Mouse (Mus musculus): ENCODE data around the gene Gm20458. TPM values are rescaled to one million over a fixed set of nuclear protein-coding genes. Genes with fewer than 3 reads are reported as not detected.

Gm20458 gene
- polyA plus RNA-seq, 1 experiment from 2014 or later = 13.5 TPM

- Histone ChIP-seq H3K9ac (no peak overlapping the region), H3K4me2 (no peak overlapping the region), H3K27me3 (no peaks in the 10 kb centered on the region), H3K9me3 (replicated peaks) (peaks cover 3% of the 10 kb centered on the region; the same call in 1 of the 2 replicates), H3K4me1 (replicated peaks) (no peaks in the 10 kb centered on the region), H3K27ac (no peak overlapping the region), H3K36me3 (peaks cover 63% of the 10 kb centered on the region), H3K4me3 (no peak overlapping the region)
- 93% methylated on average over 3 of the region's 3 CpGs for WGBS
- ATAC-seq (replicated peaks; ENCODE audit: insufficient number of reproducible peaks, insufficient read depth, low FRiP score, low read depth) = no peak
Observed at GRCm38 (mm10) chr2:164504919-164505318, 44.2 kb downstream of the Gm20458 start.

DNA sequence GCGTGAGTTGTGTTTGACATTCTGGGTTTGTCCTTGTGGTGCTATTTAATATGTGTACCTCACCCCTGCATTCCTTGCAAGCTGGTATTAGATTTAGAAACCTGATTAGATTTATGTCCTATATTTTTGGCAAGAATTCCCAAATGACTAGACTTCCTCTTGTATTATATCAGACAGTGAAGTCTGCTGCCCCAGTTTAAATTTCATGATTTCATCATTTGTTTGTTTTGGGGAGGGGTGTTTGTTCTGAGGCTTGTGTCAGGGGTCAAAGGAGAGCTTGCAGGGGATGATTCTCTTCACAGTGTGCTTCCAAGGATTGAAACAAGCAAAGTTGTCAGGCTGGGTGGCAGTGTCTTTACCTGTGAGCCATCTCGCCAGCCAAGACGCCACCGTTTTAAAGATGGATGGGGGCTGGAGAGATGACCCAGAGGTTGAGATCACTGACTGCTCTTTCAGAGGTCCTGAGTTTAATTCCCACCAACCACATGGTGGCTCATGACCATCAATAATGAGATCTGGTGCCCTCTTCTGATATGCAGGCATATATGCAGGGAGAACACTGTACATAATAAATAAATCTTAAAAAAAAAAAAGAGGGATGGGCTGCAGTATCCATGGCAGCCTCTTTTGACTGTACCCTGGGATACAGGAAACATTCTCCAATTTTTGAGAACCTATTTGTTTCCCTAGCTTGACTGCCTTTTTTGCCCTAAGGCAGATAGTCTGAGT lies 45.0 kb downstream of the Gm20458 start:
- no peak for ATAC-seq (replicated peaks; ENCODE audit: insufficient number of reproducible peaks, insufficient read depth, low FRiP score, low read depth)
- peaks cover 6% of the 10 kb centered on the region; the same call in 1 of the 2 replicates for H3K4me1 ChIP-seq (replicated peaks)
- peaks cover 54% of the 10 kb centered on the region for H3K36me3 ChIP-seq
- H3K4me2 ChIP-seq = no peak overlapping the region
- peaks cover 3% of the 10 kb centered on the region; the same call in 1 of the 2 replicates for H3K9me3 ChIP-seq (replicated peaks)
- WGBS = 95% methylated on average over 4 of the region's 4 CpGs
- no peaks in the 10 kb centered on the region for H3K27me3 ChIP-seq
- H3K4me3 ChIP-seq = no peak overlapping the region
- no peak overlapping the region for H3K9ac ChIP-seq
- H3K27ac ChIP-seq = no peak overlapping the region

- no peak overlapping the region for H3K27ac ChIP-seq
- peaks cover 37% of the 10 kb centered on the region for H3K36me3 ChIP-seq
- no peak overlapping the region for H3K4me2 ChIP-seq
- ATAC-seq (replicated peaks; ENCODE audit: insufficient number of reproducible peaks, insufficient read depth, low FRiP score, low read depth) = no peak
- no peak overlapping the region for H3K9ac ChIP-seq
- 84% methylated on average over 19 of the region's 19 CpGs for WGBS
- no peak overlapping the region for H3K4me3 ChIP-seq
- H3K4me1 ChIP-seq (replicated peaks) = peaks cover 6% of the 10 kb centered on the region; the same call in 1 of the 2 replicates
- no peaks in the 10 kb centered on the region for H3K27me3 ChIP-seq
- H3K9me3 ChIP-seq (replicated peaks) = peaks cover 3% of the 10 kb centered on the region; the same call in 1 of the 2 replicates
Observed at GRCm38 (mm10) chr2:164507811-164508210, 47.0 kb downstream of the Gm20458 start.

- H3K4me2 ChIP-seq = no peak overlapping the region
- H3K27ac ChIP-seq = peak overlapping the region; percentile 42; the same call in 1 of the 2 replicates
- no peak overlapping the region for H3K4me3 ChIP-seq
- H3K9ac ChIP-seq = no peak overlapping the region
- H3K9me3 ChIP-seq (replicated peaks) = no peaks in the 10 kb centered on the region
- peaks cover 6% of the 10 kb centered on the region; the same call in 1 of the 2 replicates for H3K4me1 ChIP-seq (replicated peaks)
- peaks cover 9% of the 10 kb centered on the region; the same call in 1 of the 2 replicates for H3K36me3 ChIP-seq
- no peaks in the 10 kb centered on the region for H3K27me3 ChIP-seq
- ATAC-seq (replicated peaks; ENCODE audit: insufficient number of reproducible peaks, insufficient read depth, low FRiP score, low read depth) = no peak
- WGBS = 21% methylated on average over 4 of the region's 5 CpGs
Observed at GRCm38 (mm10) chr2:164510621-164511190, 49.9 kb downstream of the Gm20458 start.

- H3K27me3 ChIP-seq = no peaks in the 10 kb centered on the region
- H3K27ac ChIP-seq = peak overlapping the region; percentile 40; the same call in 1 of the 2 replicates
- H3K4me2 ChIP-seq = no peak overlapping the region
- no peak overlapping the region for H3K9ac ChIP-seq
- no peaks in the 10 kb centered on the region for H3K9me3 ChIP-seq (replicated peaks)
- H3K4me1 ChIP-seq (replicated peaks) = peaks cover 6% of the 10 kb centered on the region; the same call in 1 of the 2 replicates
- H3K4me3 ChIP-seq = no peak overlapping the region
- no peak for ATAC-seq (replicated peaks; ENCODE audit: insufficient number of reproducible peaks, insufficient read depth, low FRiP score, low read depth)
- H3K36me3 ChIP-seq = peaks cover under 1% of the 10 kb centered on the region; the same call in 1 of the 2 replicates
- 53% methylated on average over 11 of the region's 14 CpGs for WGBS
Observed at GRCm38 (mm10) chr2:164512121-164512909, 51.5 kb downstream of the Gm20458 start.

GRCm38 (mm10) chr2:164513389-164513788 lies 52.6 kb downstream of the Gm20458 start:
- Histone ChIP-seq H3K4me1 (replicated peaks) (peaks cover 8% of the 10 kb centered on the region; the same call in 1 of the 2 replicates), H3K27me3 (no peaks in the 10 kb centered on the region), H3K27ac (peak overlapping the region; percentile 32), H3K4me2 (no peak overlapping the region), H3K36me3 (no peaks in the 10 kb centered on the region), H3K9me3 (replicated peaks) (no peaks in the 10 kb centered on the region), H3K9ac (no peak overlapping the region), H3K4me3 (no peak overlapping the region)
- 54% methylated on average over 8 of the region's 8 CpGs for WGBS
- ATAC-seq (replicated peaks; ENCODE audit: insufficient number of reproducible peaks, insufficient read depth, low FRiP score, low read depth) = peak; percentile 47

GRCm38 (mm10) chr2:164514916-164515315 lies 54.1 kb downstream of the Gm20458 start:
- Histone ChIP-seq H3K36me3 (no peaks in the 10 kb centered on the region), H3K9me3 (replicated peaks) (no peaks in the 10 kb centered on the region), H3K4me2 (no peak overlapping the region), H3K9ac (no peak overlapping the region), H3K4me3 (no peak overlapping the region), H3K4me1 (replicated peaks) (peaks cover 14% of the 10 kb centered on the region), H3K27ac (no peak overlapping the region), H3K27me3 (no peaks in the 10 kb centered on the region)
- WGBS = 71% methylated on average over 3 of the region's 3 CpGs
- ATAC-seq (replicated peaks; ENCODE audit: insufficient number of reproducible peaks, insufficient read depth, low FRiP score, low read depth) = no peak

- Histone ChIP-seq H3K4me2 (no peak overlapping the region), H3K9ac (no peak overlapping the region), H3K4me1 (replicated peaks) (peaks cover 9% of the 10 kb centered on the region), H3K27me3 (no peaks in the 10 kb centered on the region), H3K9me3 (replicated peaks) (no peaks in the 10 kb centered on the region), H3K36me3 (no peaks in the 10 kb centered on the region), H3K27ac (no peak overlapping the region), H3K4me3 (no peak overlapping the region)
- no peak for ATAC-seq (replicated peaks; ENCODE audit: insufficient number of reproducible peaks, insufficient read depth, low FRiP score, low read depth)
- 66% methylated on average over 9 of the region's 9 CpGs for WGBS
Observed at GRCm38 (mm10) chr2:164515897-164516296, 55.1 kb downstream of the Gm20458 start.

DNA sequence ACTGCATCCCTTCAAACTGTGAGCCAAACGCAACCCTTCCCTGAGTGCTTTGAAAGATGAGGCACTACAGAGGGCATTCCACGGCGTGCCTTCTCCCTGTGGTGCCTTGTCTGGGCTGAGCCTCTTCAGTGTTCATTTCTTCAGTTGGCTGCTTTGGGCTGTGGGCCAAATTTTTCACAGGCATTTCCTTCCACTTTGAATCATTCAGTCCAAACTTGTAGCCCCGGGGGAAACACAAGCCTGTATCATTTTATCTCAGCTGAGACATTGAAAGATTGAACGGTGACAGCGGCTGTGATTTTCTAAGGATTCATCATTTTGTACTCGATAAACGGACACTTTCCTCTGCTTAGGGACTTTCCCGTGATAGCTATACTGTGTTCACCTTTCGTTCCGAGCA lies 55.8 kb downstream of the Gm20458 start:
- no peak overlapping the region for H3K27ac ChIP-seq
- ATAC-seq (replicated peaks; ENCODE audit: insufficient number of reproducible peaks, insufficient read depth, low FRiP score, low read depth) = no peak
- H3K27me3 ChIP-seq = no peaks in the 10 kb centered on the region

DNA sequence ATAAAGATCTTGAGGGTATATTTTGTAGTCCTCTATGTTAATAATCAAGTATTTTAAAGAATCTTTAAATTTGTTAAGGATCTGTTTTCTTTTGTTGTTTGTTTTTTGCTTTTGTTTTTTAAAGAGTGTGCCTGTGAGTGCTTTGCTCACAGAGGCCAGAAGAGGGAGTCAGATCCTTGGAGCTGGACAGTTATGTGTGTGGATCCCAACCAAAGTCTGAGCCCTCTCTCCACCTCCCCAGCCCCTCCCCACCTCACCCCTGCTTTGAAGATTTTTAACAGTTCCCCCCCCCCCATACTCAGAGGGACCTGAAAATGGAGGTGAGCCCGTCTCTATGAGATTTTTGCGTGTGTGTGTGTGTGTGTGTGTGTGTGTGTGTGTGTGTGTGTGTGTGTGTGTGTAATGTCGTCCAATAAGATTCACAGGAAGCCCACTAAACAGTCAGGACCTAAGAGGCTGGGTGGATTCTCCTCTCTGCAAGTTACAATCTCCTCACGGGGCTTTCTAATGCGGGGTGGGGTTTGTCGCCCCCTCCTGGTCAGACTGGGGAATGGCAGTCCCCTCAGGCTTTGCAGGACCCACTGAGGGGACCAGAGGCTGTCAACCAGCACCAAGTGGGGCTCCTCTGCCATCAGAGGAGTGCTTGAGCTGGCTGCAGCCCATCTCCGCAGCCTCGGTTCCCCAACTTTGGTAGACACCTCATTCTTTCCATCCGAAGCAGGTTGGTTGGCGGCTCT lies 56.9 kb downstream of the Gm20458 start:
- Histone ChIP-seq H3K4me3 (no peak overlapping the region), H3K27ac (peak overlapping the region; percentile 40; the same call in 1 of the 2 replicates), H3K36me3 (no peaks in the 10 kb centered on the region), H3K9ac (no peak overlapping the region), H3K9me3 (replicated peaks) (no peaks in the 10 kb centered on the region), H3K4me2 (no peak overlapping the region), H3K27me3 (peaks cover 9% of the 10 kb centered on the region), H3K4me1 (replicated peaks) (peaks cover 9% of the 10 kb centered on the region)
- no peak for ATAC-seq (replicated peaks; ENCODE audit: insufficient number of reproducible peaks, insufficient read depth, low FRiP score, low read depth)
- 29% methylated on average over 10 of the region's 10 CpGs for WGBS

More for the DNA sequence above, 55.8 kb downstream of the Gm20458 start:
- Histone ChIP-seq H3K4me1 (replicated peaks) (peaks cover 9% of the 10 kb centered on the region), H3K4me2 (no peak overlapping the region), H3K9ac (no peak overlapping the region), H3K36me3 (no peaks in the 10 kb centered on the region), H3K4me3 (no peak overlapping the region), H3K9me3 (replicated peaks) (no peaks in the 10 kb centered on the region)
- WGBS = 78% methylated on average over 11 of the region's 11 CpGs

Measured in heart, embryonic 15.5 days (tissue).